8 mouse cellular contexts compared by ENCODE assay signal in the genomic region with DNA sequence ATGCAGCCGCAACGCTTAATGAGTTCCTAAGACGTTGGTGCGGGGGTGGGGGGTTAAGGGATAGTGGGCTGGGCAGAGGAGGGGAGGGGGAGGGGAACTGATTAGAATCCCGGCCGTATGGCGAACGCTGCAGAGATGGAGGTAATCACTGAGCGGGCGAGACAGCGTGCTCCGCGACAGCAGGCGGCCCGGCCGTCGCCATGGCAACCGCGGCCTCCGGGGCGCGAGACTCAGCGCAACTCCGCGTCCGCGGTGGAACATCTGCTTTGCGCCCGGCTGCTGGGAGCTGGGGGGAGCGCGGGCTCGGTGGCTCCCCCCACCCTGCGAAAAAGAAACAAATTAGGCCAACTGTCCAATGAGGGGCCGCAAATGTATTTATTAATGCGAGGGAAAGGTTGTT. TPM values are rescaled to one million over a fixed set of nuclear protein-coding genes. Genes with fewer than 3 reads are reported as not detected.
DNase-seq lines count a peak whose midpoint lies in the region; ATAC-seq lines count a peak whose summit lies in the region.

No protein-coding gene starts in this region.

- intact Hi-C loops in left cerebral cortex, postnatal 4 days (cut with DNase I) = no loop called here

- peak; percentile 50 for ATAC-seq in common myeloid progenitor, adult 5-6 weeks (replicated peaks; ENCODE audit: low read depth, poor library complexity, severe bottlenecking)
- peak; percentile 91 for ATAC-seq in intestine, embryonic 15.5 days
- ATAC-seq in midbrain, embryonic 11.5 days (ENCODE audit: low FRiP score) = peak; percentile 83

- WGBS in intestine, embryonic 15.5 days = under 1% methylated on average over 35 of the region's 35 CpGs
- 0% methylated on average over 35 of the region's 35 CpGs for WGBS in midbrain, embryonic 11.5 days

- H3K27me3 ChIP-seq in intestine, embryonic 15.5 days (replicated peaks) = peaks cover 7% of the 10 kb centered on the region
- H3K27me3 ChIP-seq in midbrain, embryonic 11.5 days (ENCODE audit: control insufficient read depth, insufficient read depth, low read length) = no peaks in the 10 kb centered on the region

- peak overlapping the region; percentile 51; the same call in 1 of the 2 replicates for H3K27ac ChIP-seq in intestine, embryonic 15.5 days
- peak overlapping the region; percentile 100 for H3K27ac ChIP-seq in midbrain, embryonic 11.5 days (ENCODE audit: low read depth, low read length)

- no peak overlapping the region for H3K9ac ChIP-seq in intestine, embryonic 15.5 days
- peak overlapping the region; percentile 85; the same call in 1 of the 2 replicates for H3K9ac ChIP-seq in midbrain, embryonic 11.5 days (ENCODE audit: low read length)

- peak overlapping the region; percentile 71 for H3K4me2 ChIP-seq in intestine, embryonic 15.5 days (replicated peaks)
- peak overlapping the region; percentile 47; the same call in 1 of the 2 replicates for H3K4me2 ChIP-seq in midbrain, embryonic 11.5 days

- H3K36me3 ChIP-seq in intestine, embryonic 15.5 days = no peaks in the 10 kb centered on the region
- no peaks in the 10 kb centered on the region for H3K36me3 ChIP-seq in midbrain, embryonic 11.5 days (ENCODE audit: control insufficient read depth, insufficient read depth, low read length)

- no peaks in the 10 kb centered on the region for H3K9me3 ChIP-seq in intestine, embryonic 15.5 days
- H3K9me3 ChIP-seq in midbrain, embryonic 11.5 days (ENCODE audit: control insufficient read depth, low read length) = no peaks in the 10 kb centered on the region

- peak overlapping the region; percentile 33 for H3K4me3 ChIP-seq in intestine, embryonic 15.5 days (replicated peaks)
- peak overlapping the region; percentile 13 for H3K4me3 ChIP-seq in midbrain, embryonic 11.5 days (ENCODE audit: low read depth, low read length)

- peaks cover 30% of the 10 kb centered on the region for H3K4me1 ChIP-seq in intestine, embryonic 15.5 days (replicated peaks)
- H3K4me1 ChIP-seq in midbrain, embryonic 11.5 days (ENCODE audit: control insufficient read depth, insufficient read depth, low read length) = peaks cover 75% of the 10 kb centered on the region

- peak; percentile 43 for DNase-seq in adrenal gland, adult 8-10 months
- DNase-seq in gastrocnemius, postnatal 10 days = peak; percentile 79
- DNase-seq in left cerebral cortex, postnatal 4 days = peak; percentile 94
- peak; percentile 99 for DNase-seq in midbrain, embryonic 11.5 days (ENCODE audit: low spot score, missing footprints)
- DNase-seq in spleen, adult 12 weeks (ENCODE audit: low spot score) = peak; percentile 14
- no peak for DNase-seq in adipocyte (ENCODE audit: low spot score)

RNA-seq across cellular contexts. Expression of gene Copz2, which starts 26.1 kb away (rescaled TPM):
- total RNA-seq in adrenal gland, adult 8-10 months (2022) = 10 to 100 TPM; 60.6 to 73.0 (median 64.0) TPM
- 1.6 and 8.9 TPM in 2 replicates for total RNA-seq in common myeloid progenitor, adult 5-6 weeks (2017)
- 10 to 100 TPM; 47.2 to 55.1 TPM for total RNA-seq in gastrocnemius, postnatal 10 days (2021)
- polyA plus RNA-seq in intestine, embryonic 15.5 days (2015; fragmentation: Nextera tagmentation; extraction: Ambion mirVana) = 93.5 and 94.6 TPM in 2 replicates
- total RNA-seq in left cerebral cortex, postnatal 4 days (2021) = 1 to 10 TPM; 4.1 to 5.9 TPM
- polyA plus RNA-seq in midbrain, embryonic 11.5 days (2014; fragmentation: Nextera tagmentation; extraction: Ambion mirVana) = 47.5 and 51.1 TPM in 2 replicates

RNA-seq across cellular contexts. Expression of gene Cdk5rap3, which starts 40.6 kb away (rescaled TPM):
- 10 to 100 TPM; 55.2 to 82.1 (median 71.5) TPM for total RNA-seq in adrenal gland, adult 8-10 months (2022)
- 38.2 and 47.8 TPM in 2 replicates for total RNA-seq in common myeloid progenitor, adult 5-6 weeks (2017)
- total RNA-seq in gastrocnemius, postnatal 10 days (2021) = 10 to 100 TPM; 30.0 to 39.3 TPM
- polyA plus RNA-seq in intestine, embryonic 15.5 days (2015; fragmentation: Nextera tagmentation; extraction: Ambion mirVana) = 64.2 and 66.7 TPM in 2 replicates
- 10 to 100 TPM; 63.3 to 65.4 TPM for total RNA-seq in left cerebral cortex, postnatal 4 days (2021)
- polyA plus RNA-seq in midbrain, embryonic 11.5 days (2014; fragmentation: Nextera tagmentation; extraction: Ambion mirVana) = 91.4 and 92.8 TPM in 2 replicates

RNA-seq across cellular contexts. Expression of gene Nfe2l1, which starts 46.0 kb away (rescaled TPM):
- 100 to 1,000 TPM; 460 to 743 (median 603) TPM for total RNA-seq in adrenal gland, adult 8-10 months (2022)
- total RNA-seq in common myeloid progenitor, adult 5-6 weeks (2017) = 43.3 and 48.5 TPM in 2 replicates
- total RNA-seq in gastrocnemius, postnatal 10 days (2021) = 100 to 1,000 TPM; 194 to 201 TPM
- 50.4 and 52.6 TPM in 2 replicates for polyA plus RNA-seq in intestine, embryonic 15.5 days (2015; fragmentation: Nextera tagmentation; extraction: Ambion mirVana)
- 100 to 1,000 TPM; 108 to 115 TPM for total RNA-seq in left cerebral cortex, postnatal 4 days (2021)
- polyA plus RNA-seq in midbrain, embryonic 11.5 days (2014; fragmentation: Nextera tagmentation; extraction: Ambion mirVana) = 31.7 and 35.2 TPM in 2 replicates

RNA-seq across cellular contexts. Expression of gene Prr15l, which starts 52.2 kb away (rescaled TPM):
- under 1 TPM in 3 of 4 experiments, not detected in 1; 0.28 to 0.70 (median 0.32) TPM for total RNA-seq in adrenal gland, adult 8-10 months (2022)
- 0.58 TPM in 1 of 2 replicates, not detected in the other for total RNA-seq in common myeloid progenitor, adult 5-6 weeks (2017)
- not detected for total RNA-seq in gastrocnemius, postnatal 10 days (2021)
- 84.7 and 86.9 TPM in 2 replicates for polyA plus RNA-seq in intestine, embryonic 15.5 days (2015; fragmentation: Nextera tagmentation; extraction: Ambion mirVana)
- total RNA-seq in left cerebral cortex, postnatal 4 days (2021) = not detected
- 0.12 and 0.19 TPM in 2 replicates for polyA plus RNA-seq in midbrain, embryonic 11.5 days (2014; fragmentation: Nextera tagmentation; extraction: Ambion mirVana)
